Mouse (Mus musculus): Measurements from ENCODE around the gene Gm904. TPM values are rescaled to one million over a fixed set of nuclear protein-coding genes. Genes with fewer than 3 reads are reported as not detected.
"Not testable (repeated sequence)": the region's sequence is repeated elsewhere in the genome, so short reads cannot be mapped to it uniquely, and the experiment has no call there.

Gene Gm904
- total RNA-seq (2022), result not detected

GRCm38 (mm10) chr13:50642928-50643327 is at the start of gene Gm904:
TSS of gene Gm904 (plus strand) at chr13:50643228.
- DNase-seq (ENCODE audit: low spot score), result not testable (repeated sequence)

- not testable (repeated sequence) for DNase-seq (ENCODE audit: low spot score)
These were observed 5.7 kb downstream of the Gm904 start for GRCm38 (mm10) chr13:50648771-50649170.

Small RNA genes within 50 kb of the gene (microRNA-seq; reads per million reads assigned to microRNA genes)
- gene Gm23952 (not detected), gene Mir683-2 (not detected)

Other genes starting within 250 kb of the Gm904 start
- gene Fbxw17, start 225.4 kb upstream of the Gm904 start, total RNA-seq (2022), result 1 to 10 TPM; 3.1 to 5.9 (median 4.4) TPM
- not detected for gene Gm47429, start 199.3 kb upstream of the Gm904 start, total RNA-seq (2022)
- not detected for gene Nutm2, start 175.9 kb upstream of the Gm904 start, total RNA-seq (2022)
- gene Gm8765, start 55.1 kb downstream of the Gm904 start, total RNA-seq (2022), result not detected

All from heart, adult 8-10 months (tissue).